Mouse (Mus musculus): ENCODE measurements around the gene Ano2.

Gene Ano2

GRCm38 (mm10) chr6:125743203-125744100, 53.2 kb downstream of the Ano2 start:
- no peak for DNase-seq (ENCODE audit: low spot score)

GRCm38 (mm10) chr6:125747322-125747930, 57.2 kb downstream of the Ano2 start:
- DNase-seq (ENCODE audit: low spot score), result peak; percentile 20

GRCm38 (mm10) chr6:125748646-125749045, 58.4 kb downstream of the Ano2 start:
- no peak for DNase-seq (ENCODE audit: low spot score)

- no peak for DNase-seq (ENCODE audit: low spot score)
These were observed 72.8 kb downstream of the Ano2 start for GRCm38 (mm10) chr6:125762851-125763519.

- DNase-seq (ENCODE audit: low spot score), result peak; percentile 47
These were observed 83.0 kb downstream of the Ano2 start for GRCm38 (mm10) chr6:125773256-125773655.

- DNase-seq (ENCODE audit: low spot score), result no peak
These were observed 86.1 kb downstream of the Ano2 start for GRCm38 (mm10) chr6:125776291-125776690.

GRCm38 (mm10) chr6:125802954-125803353, 112.7 kb downstream of the Ano2 start:
- peak; percentile 48 for DNase-seq (ENCODE audit: low spot score)

DNA sequence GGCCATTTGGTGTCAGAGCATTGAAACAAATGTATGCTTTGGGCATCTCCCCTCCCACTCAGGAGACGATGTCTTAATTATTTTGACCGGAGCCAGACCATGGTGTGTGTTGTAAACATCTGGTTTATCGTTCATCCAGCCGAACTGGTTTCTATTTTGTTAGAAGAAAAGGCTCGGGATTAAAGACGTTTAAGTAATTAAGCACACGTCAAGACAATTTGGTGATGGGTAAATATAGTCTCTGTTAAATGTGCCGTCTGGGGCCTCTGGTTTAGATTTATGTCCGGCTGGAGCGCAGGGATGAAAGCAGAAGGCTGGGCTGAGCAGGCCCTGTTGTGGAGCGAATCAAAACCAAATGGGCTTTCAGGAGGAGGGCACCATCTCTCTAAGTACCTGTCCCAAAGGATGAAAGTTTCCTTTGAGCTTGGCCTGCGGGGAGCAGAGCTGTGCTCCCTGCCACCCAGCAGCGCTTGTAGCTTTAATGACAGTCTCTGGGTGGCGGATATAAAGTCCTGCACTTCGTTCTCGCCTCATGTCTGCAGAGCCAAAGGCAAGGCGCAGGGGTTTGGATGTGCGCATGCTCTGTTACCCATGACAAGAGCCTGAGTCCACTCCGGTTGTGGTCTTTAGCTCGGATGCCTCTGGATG, 113.3 kb downstream of the Ano2 start:
- DNase-seq (ENCODE audit: low spot score), result peak; percentile 65

DNA sequence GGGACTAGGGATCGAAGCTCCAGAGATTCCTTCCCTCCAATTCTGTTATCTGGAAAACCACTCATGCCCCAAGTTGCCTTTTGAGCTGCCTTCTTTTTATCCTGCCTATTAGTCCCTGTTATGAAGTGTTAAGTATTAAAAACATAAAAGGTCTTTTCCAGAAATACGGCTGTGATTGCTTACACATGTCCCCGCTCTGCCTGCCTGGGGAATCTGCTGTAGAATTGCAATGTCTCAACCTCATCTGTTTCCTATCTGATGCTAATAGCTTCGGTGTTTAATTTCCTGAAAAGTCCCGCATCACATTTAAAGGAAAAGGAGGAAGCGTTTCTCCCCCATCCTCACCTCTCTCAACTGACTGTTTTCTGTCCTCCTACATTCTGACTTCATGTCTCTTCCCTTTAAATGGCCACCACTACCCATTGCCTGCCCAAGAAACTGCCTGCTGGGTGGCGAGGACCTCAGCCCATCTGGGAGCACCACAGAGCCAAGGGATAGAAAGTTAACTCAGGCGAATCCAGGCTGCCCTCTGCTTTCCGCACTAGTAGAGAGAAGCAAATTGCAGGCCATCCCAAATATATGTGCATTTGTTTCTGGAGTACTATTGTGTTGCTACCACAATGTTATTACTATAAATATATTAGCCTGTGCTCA, 118.9 kb downstream of the Ano2 start:
- peak; percentile 61 for DNase-seq (ENCODE audit: low spot score)

- peak; percentile 8 for DNase-seq (ENCODE audit: low spot score)
These were observed 121.2 kb downstream of the Ano2 start for GRCm38 (mm10) chr6:125811395-125811794.

GRCm38 (mm10) chr6:125838121-125838520, 147.9 kb downstream of the Ano2 start:
- DNase-seq (ENCODE audit: low spot score), result no peak

DNA sequence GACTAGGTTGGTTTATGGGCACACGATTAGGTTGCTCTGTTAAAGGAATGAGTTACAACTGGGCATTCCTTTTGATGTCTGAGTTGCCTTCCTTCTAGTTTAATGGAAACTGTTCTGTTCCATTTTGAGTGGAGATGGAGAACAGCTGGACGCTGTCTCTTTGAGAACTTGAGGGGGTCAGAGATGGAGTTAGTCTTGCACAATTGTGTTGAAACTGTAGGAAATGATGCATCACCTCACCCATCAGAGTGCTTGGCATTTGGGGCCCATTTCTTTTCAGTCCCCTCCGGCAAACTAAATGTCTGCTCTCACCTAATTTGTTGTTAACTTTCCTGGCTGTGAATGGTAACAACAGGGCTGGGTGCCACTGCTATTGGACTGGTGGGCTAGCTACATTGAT, 151.1 kb downstream of the Ano2 start:
- DNase-seq (ENCODE audit: low spot score), result no peak

DNA sequence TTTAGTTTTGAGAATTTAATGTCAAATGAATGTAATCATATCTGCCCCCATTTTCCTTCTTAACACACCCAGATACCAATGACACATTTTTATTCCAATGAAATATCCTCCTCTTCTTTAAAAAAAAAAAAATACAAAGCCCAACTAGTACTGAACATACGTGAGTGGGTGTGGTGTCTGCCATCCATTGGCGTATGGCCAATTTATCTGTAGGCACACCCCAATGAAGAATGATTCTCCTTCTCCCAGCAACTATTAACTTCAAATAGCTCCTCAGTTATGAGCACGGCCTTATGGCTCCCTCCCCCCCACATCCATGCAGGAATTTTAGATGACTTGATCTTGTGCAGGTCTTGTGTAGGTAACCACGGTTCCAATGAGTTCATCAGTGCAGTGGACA, 161.0 kb downstream of the Ano2 start:
- no peak for DNase-seq (ENCODE audit: low spot score)

- no peak for DNase-seq (ENCODE audit: low spot score)
These were observed 168.1 kb downstream of the Ano2 start for GRCm38 (mm10) chr6:125858294-125858693.

DNA sequence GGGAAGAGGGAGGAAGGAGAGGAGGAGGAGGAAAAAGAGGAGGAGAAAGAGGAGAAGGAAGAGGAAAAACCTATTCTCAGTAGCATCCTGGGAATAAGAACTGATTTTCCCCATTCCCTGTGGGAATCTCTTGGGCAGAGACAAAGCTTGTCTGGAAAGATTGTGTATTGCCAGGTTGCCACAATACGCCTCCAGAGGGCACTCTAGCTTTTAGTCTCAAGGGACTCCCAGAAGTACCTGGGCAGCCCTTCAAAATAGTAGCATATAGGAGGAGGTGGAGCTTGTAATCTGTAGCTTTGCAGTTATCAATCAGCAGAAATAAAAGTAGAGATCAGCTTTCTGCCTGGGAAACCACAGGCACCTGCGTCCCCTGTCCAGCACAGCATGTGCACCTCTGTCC, 178.3 kb downstream of the Ano2 start:
- DNase-seq (ENCODE audit: low spot score), result peak; percentile 67

GRCm38 (mm10) chr6:125871482-125871881, 181.3 kb downstream of the Ano2 start:
- no peak for DNase-seq (ENCODE audit: low spot score)

DNA sequence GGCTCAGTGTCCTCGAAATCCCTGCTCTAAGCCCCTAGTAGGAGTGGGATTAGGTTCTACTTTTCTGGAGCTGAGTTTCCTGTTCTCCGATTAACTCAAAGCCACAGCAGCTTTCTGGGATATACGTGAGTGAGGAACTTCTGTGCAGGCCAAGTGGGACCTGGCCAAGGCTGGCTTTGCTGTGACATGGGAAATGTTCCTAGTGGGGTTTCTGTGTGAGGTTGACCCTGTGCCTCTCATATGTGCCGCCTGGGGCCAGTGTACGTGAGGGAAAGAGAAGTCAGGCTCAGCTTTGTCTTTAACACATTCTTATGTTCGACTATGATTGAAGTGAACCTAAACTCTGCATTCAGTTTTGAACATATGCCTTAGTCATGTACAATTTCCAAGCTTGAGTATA, 184.5 kb downstream of the Ano2 start:
- DNase-seq (ENCODE audit: low spot score), result no peak

GRCm38 (mm10) chr6:125876884-125877283, 186.7 kb downstream of the Ano2 start:
- no peak for DNase-seq (ENCODE audit: low spot score)

- no peak for DNase-seq (ENCODE audit: low spot score)
These were observed 188.5 kb downstream of the Ano2 start for GRCm38 (mm10) chr6:125878671-125879070.

DNA sequence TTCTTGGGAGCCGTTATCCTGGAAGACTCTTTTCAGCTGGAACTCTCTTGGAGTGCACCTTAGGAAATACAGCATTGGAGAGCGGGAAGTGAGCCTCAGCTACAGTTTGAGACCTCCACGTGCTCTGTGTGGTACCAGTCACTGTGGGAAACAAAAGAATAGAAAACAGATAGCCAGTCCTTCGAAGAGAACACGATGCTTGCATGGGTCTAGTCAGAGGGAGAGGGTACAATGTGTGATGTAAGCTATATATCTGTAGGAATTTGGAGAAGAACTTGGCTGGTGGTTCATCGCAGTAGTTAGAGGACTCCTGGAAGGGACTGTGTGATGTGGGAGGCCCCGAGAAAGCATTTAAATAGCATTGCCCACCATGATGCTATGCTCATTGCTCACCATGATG, 189.1 kb downstream of the Ano2 start:
- DNase-seq (ENCODE audit: low spot score), result no peak

DNA sequence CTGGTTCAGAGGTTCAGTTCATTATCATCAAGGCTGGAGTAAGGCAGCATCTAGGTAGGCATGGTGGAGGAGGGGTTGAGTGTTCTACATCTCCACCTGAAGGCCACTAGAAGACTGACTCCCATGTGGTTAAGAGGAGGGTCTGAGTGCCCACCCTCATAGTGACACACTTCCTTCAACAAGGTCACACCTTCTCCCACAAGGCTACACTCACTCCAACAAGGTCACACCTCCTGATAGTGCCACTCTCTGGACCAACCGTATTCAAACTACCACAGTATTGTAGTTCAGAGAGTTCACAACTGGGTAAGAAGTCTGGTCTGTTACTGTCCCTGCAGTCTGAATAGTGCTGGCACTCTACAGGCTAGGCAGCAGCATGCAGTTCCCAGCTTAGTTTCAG, 198.4 kb downstream of the Ano2 start:
- DNase-seq (ENCODE audit: low spot score), result no peak

GRCm38 (mm10) chr6:125894340-125894739, 204.1 kb downstream of the Ano2 start:
- DNase-seq (ENCODE audit: low spot score), result no peak

Data from embryo, embryonic 10 days (tissue).